Mouse (Mus musculus): ENCODE measurements around the gene Elmo2. TPM values are rescaled to one million over a fixed set of nuclear protein-coding genes. Genes with fewer than 3 reads are reported as not detected.
A peak's percentile ranks its signal among the peaks of the same experiment; 100 is the strongest.

Elmo2 gene
- polyA plus RNA-seq (2012; fragmentation: generic; extraction: Trizol), result 20.4 TPM

DNA sequence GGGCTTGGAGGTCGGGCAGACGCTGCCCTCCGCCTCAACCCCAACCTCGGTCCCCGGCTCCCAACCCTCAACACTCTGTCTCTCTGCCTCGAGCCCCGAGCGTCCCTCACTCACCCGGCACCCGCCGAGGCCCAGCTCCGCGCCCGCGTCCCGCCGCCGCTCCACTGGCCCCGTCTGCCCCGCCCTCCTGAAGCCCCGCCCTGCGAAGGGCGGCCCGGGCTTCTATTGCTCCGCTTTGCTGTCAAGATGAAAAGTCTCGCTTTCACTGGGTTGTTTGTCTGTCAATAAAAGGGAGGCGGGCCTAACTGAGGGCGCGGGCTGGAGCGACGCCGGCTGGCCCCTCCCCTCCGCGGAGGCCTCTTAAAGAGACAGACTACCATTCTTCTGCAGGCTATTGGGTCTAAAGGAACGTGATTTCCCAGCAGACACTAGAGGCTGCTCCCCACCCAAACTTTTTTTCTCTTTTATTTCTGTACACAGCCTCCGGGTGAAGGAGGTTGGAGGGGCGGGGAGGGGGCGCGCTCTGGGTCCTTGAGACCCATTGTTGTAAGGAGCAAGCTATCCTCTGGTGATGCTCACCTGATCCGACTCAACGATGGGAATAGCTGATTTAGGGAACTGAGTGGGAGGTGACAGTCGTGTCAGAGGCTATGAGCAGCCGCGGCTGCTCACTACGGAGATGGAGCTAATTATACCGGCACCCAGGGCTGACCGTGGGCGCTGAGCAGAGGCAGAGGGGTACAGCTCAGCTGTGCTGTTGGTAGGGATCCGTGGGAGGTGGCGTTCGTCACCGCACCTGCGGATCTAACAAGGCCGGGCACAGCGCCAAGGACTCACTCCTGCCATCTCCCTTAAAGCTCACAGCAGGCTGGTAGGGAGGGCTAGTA, at the start of gene Elmo2:
TSS of gene Elmo2 (minus strand) at position 176 of the 887 bp plus-strand sequence.
- TF ChIP-seq MYOG (IDR thresholded peaks at IDR 0.05; ENCODE audit: control insufficient read depth in 1 of 3, insufficient read depth in 1 of 3, insufficient read length in 2 of 3, low read depth in 2 of 3), result peak in 1 of 3 experiments; percentile 47
- peak in 1 of 3 experiments; percentile 88 for TF ChIP-seq MYOD1 (IDR thresholded peaks at IDR 0.05; ENCODE audit: control insufficient read depth in 1 of 3, insufficient read length in 2 of 3, low read depth in 2 of 3)
- no peak for TF ChIP-seq TCF12 (IDR thresholded peaks at IDR 0.05; ENCODE audit: insufficient read depth, poor library complexity, severe bottlenecking)
- no peak for TF ChIP-seq TCF3 (IDR thresholded peaks at IDR 0.05; ENCODE audit: insufficient read length, low read depth)
- TF ChIP-seq USF1 (IDR thresholded peaks at IDR 0.05; ENCODE audit: low read depth), result no peak
- peak; percentile 81 for TF ChIP-seq POLR2A (IDR thresholded peaks at IDR 0.05; ENCODE audit: insufficient read length, low read depth)
- no peak for TF ChIP-seq MAX (IDR thresholded peaks at IDR 0.05; ENCODE audit: low read depth)
- peak; percentile 64 for TF ChIP-seq E2F4 (IDR thresholded peaks at IDR 0.05; ENCODE audit: insufficient read depth)
- TF ChIP-seq REST (IDR thresholded peaks at IDR 0.05; ENCODE audit: insufficient read depth, insufficient read length), result no peak
- no peak for TF ChIP-seq CEBPB (IDR thresholded peaks at IDR 0.05; ENCODE audit: insufficient read depth, poor library complexity, severe bottlenecking)
- peak; percentile 76 for TF ChIP-seq POLR2AphosphoS2 (IDR thresholded peaks at IDR 0.05; ENCODE audit: insufficient read length, low read depth)
- peak; percentile 44 for TF ChIP-seq SRF (IDR thresholded peaks at IDR 0.05; ENCODE audit: control insufficient read depth, insufficient read length, low read depth)
- Histone ChIP-seq H3K79me2 (ENCODE audit: control insufficient read depth, insufficient read depth) (peaks cover 44% of the 10 kb centered on the region), H3ac (ENCODE audit: control insufficient read depth, insufficient read length) (peak within 1 kb of the TSS; percentile 42), H3K27me3 (ENCODE audit: control insufficient read depth, insufficient read depth, insufficient read length) (no peaks in the 10 kb centered on the region), H3K4me2 (ENCODE audit: low read depth) (peak within 1 kb of the TSS; percentile 98), H3K4me3 (peak within 1 kb of the TSS; percentile 78), H3K36me3 (ENCODE audit: control insufficient read depth, insufficient read depth) (no peaks in the 10 kb centered on the region)

DNA sequence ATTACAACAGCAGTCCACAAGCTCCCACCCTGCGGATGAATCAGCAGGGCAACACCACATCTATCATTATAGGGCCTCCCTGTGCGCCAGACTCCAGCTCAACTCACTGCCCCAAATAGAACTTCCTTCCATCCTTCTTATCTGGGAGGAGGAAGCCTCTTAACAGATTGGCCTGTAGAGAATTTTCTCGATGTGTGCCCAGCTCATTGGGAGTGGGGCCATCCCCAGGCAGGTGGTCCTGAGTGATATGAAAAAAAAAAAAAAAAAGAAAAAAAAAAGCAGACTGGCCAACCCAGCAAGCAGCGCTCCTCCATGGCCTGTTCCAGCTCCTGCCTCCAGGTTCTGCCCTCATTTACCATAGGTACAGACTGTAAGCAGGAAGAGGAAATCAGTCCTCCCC, 49.7 kb upstream of the Elmo2 start:
- Histone ChIP-seq H3K4me2 (ENCODE audit: low read depth) (no peak overlapping the region), H3K36me3 (ENCODE audit: control insufficient read depth, insufficient read depth) (peaks cover 8% of the 10 kb centered on the region), H3K27me3 (ENCODE audit: control insufficient read depth, insufficient read depth, insufficient read length) (no peaks in the 10 kb centered on the region), H3K4me3 (no peak overlapping the region), H3ac (ENCODE audit: control insufficient read depth, insufficient read length) (no peak overlapping the region), H3K79me2 (ENCODE audit: control insufficient read depth, insufficient read depth) (no peaks in the 10 kb centered on the region)
- TF ChIP-seq POLR2AphosphoS2 (IDR thresholded peaks at IDR 0.05; ENCODE audit: insufficient read length, low read depth) (no peak), SRF (IDR thresholded peaks at IDR 0.05; ENCODE audit: control insufficient read depth, insufficient read length, low read depth) (no peak), E2F4 (IDR thresholded peaks at IDR 0.05; ENCODE audit: insufficient read depth) (no peak)

GRCm38 (mm10) chr2:165375478-165375877, 49.2 kb upstream of the Elmo2 start:
- H3K79me2 ChIP-seq (ENCODE audit: control insufficient read depth, insufficient read depth), result no peaks in the 10 kb centered on the region
- H3K27me3 ChIP-seq (ENCODE audit: control insufficient read depth, insufficient read depth, insufficient read length), result no peaks in the 10 kb centered on the region
- no peak overlapping the region for H3K4me3 ChIP-seq
- peaks cover 8% of the 10 kb centered on the region for H3K36me3 ChIP-seq (ENCODE audit: control insufficient read depth, insufficient read depth)
- TF ChIP-seq POLR2AphosphoS2 (IDR thresholded peaks at IDR 0.05; ENCODE audit: insufficient read length, low read depth), result no peak
- TF ChIP-seq MYOD1 (IDR thresholded peaks at IDR 0.05; ENCODE audit: control insufficient read depth in 1 of 3, insufficient read length in 2 of 3, low read depth in 2 of 3), result no peak
- no peak for TF ChIP-seq TCF3 (IDR thresholded peaks at IDR 0.05; ENCODE audit: insufficient read length, low read depth)
- TF ChIP-seq TCF12 (IDR thresholded peaks at IDR 0.05; ENCODE audit: insufficient read depth, poor library complexity, severe bottlenecking), result no peak
- TF ChIP-seq REST (IDR thresholded peaks at IDR 0.05; ENCODE audit: insufficient read depth, insufficient read length), result no peak
- TF ChIP-seq MYOG (IDR thresholded peaks at IDR 0.05; ENCODE audit: control insufficient read depth in 1 of 3, insufficient read depth in 1 of 3, insufficient read length in 2 of 3, low read depth in 2 of 3), result no peak
- TF ChIP-seq MAX (IDR thresholded peaks at IDR 0.05; ENCODE audit: low read depth), result no peak
- no peak for TF ChIP-seq POLR2A (IDR thresholded peaks at IDR 0.05; ENCODE audit: insufficient read length, low read depth)
- TF ChIP-seq CEBPB (IDR thresholded peaks at IDR 0.05; ENCODE audit: insufficient read depth, poor library complexity, severe bottlenecking), result no peak
- no peak for TF ChIP-seq SRF (IDR thresholded peaks at IDR 0.05; ENCODE audit: control insufficient read depth, insufficient read length, low read depth)
- TF ChIP-seq USF1 (IDR thresholded peaks at IDR 0.05; ENCODE audit: low read depth), result no peak
- TF ChIP-seq E2F4 (IDR thresholded peaks at IDR 0.05; ENCODE audit: insufficient read depth), result no peak
- no peak overlapping the region for H3K4me2 ChIP-seq (ENCODE audit: low read depth)
- H3ac ChIP-seq (ENCODE audit: control insufficient read depth, insufficient read length), result no peak overlapping the region

GRCm38 (mm10) chr2:165371066-165371465, 44.8 kb upstream of the Elmo2 start:
- TF ChIP-seq REST (IDR thresholded peaks at IDR 0.05; ENCODE audit: insufficient read depth, insufficient read length) (no peak), POLR2AphosphoS2 (IDR thresholded peaks at IDR 0.05; ENCODE audit: insufficient read length, low read depth) (no peak), MYOD1 (IDR thresholded peaks at IDR 0.05; ENCODE audit: control insufficient read depth in 1 of 3, insufficient read length in 2 of 3, low read depth in 2 of 3) (no peak)
- Histone ChIP-seq H3K4me3 (no peak overlapping the region), H3K36me3 (ENCODE audit: control insufficient read depth, insufficient read depth) (no peaks in the 10 kb centered on the region), H3K79me2 (ENCODE audit: control insufficient read depth, insufficient read depth) (no peaks in the 10 kb centered on the region), H3ac (ENCODE audit: control insufficient read depth, insufficient read length) (no peak overlapping the region), H3K27me3 (ENCODE audit: control insufficient read depth, insufficient read depth, insufficient read length) (peaks cover 18% of the 10 kb centered on the region), H3K4me2 (ENCODE audit: low read depth) (no peak overlapping the region)

DNA sequence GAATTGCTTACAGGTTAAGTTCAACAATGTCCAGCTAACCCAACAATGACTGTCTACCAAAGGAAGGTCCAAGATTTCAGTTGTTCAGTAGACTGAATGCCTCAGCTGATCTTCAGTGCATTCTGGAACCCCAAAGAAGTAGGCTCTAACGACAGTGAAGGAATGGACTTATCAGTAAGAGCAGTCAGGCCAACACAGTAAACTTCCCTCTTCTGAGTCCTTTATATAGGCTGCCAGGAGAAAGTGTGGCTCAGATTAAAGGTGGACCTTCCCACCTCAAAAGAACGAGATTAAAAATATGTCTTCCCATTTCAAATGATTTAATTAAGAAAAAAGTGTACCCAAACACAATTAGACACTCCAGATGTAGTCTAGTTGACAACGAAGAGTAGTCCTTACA, 44.1 kb upstream of the Elmo2 start:
- Histone ChIP-seq H3K4me2 (ENCODE audit: low read depth) (no peak overlapping the region), H3K36me3 (ENCODE audit: control insufficient read depth, insufficient read depth) (no peaks in the 10 kb centered on the region), H3K4me3 (no peak overlapping the region), H3K27me3 (ENCODE audit: control insufficient read depth, insufficient read depth, insufficient read length) (peaks cover 18% of the 10 kb centered on the region), H3ac (ENCODE audit: control insufficient read depth, insufficient read length) (no peak overlapping the region), H3K79me2 (ENCODE audit: control insufficient read depth, insufficient read depth) (no peaks in the 10 kb centered on the region)
- TF ChIP-seq REST (IDR thresholded peaks at IDR 0.05; ENCODE audit: insufficient read depth, insufficient read length), result no peak

Measured in myocyte (in vitro differentiated cells).